Mouse (Mus musculus): ENCODE measurements at regions not wholly inside any gene's neighbourhood (a gene's known extent, or its start where the extent isn't known, plus 50 kb on each side); places are given as distances from the start of the nearest gene placed in this dataset.

DNA sequence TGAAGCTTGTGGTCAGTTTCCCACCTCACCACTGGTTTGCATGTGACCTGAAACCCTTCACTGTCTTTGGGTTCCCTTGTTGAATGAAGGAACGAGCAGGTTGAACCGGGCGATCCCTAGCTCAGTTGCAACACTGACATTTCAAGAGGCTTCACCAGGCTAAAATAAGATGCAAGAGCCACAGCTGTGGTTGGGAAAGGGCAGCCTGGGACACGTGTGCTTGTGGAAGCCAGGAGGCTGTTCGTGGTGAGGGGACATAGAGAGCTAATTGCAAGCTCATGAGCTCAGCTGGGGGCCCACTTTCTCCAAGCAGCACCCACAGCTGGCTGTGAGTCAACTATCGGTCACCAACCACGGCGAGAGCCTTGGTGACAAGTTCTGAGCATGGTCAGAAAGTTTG, 64.8 kb upstream of the 1600014C23Rik start:
- no peak for TF ChIP-seq CTCF (conservative IDR thresholded peaks at IDR 0.05; ENCODE audit: low read length)
- no peak for TF ChIP-seq POU5F1 (IDR thresholded peaks at IDR 0.05; ENCODE audit: borderline replicate concordance, low read length)
